Mouse (Mus musculus) gonadal fat pad, adult 2 months (tissue): ENCODE data around the gene Aif1. TPM values are rescaled to one million over a fixed set of nuclear protein-coding genes. Genes with fewer than 3 reads are reported as not detected.

Source experiments
- DNase-seq: peaks from one replicate; pipeline ENCODE4 v3.0.0-alpha.2; 2012; ENCODE audit warnings: low read depth
- polyA plus RNA-seq: library from polyadenylated mRNA; depleted of rRNA; stranded (reverse); fragments of >200 nt; gene quantifications from 2 replicates; pipeline ENCODE4 v1.2.3, GENCODE M21; 2012

The Aif1 gene
- polyA plus RNA-seq, 1 experiment = 2.5 TPM

DNA sequence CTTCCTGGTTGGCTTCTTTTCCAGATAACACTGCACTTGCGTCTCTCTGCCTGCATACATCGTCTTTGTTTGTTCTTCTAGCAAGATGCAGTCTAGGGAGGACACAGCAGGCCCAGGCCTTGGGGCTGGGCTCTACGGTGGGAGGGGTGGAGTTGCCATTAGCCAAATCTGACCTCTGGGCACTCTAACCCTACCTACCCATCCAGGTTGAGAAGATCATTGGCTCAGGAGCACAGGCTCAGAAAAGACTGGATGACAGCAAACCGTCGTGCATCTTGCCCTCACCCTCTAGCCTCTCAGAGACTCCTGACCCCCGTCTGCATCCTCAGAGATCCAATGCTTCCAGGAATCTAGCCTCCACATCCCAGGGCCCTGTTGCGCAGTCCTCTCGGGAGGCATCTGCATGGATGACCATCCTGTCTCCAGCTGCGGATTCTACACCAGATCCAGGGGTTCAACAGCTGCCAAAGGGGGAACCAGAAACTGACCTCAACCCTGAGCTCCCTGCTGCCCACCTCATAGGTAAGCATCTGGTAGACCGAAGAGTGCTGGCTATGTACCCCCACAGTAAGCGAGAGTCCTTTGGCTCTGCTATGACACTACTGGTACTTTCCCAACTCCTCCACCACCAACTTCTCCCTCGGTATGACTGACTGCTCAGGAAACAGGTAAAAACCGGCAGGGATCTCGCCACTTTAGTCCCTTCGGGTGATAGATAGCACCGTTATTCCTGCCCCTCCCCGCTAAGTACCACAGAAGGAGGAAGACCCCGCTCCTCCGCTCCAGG, 19.2 kb upstream of the Aif1 start:
- no peak for DNase-seq

DNA sequence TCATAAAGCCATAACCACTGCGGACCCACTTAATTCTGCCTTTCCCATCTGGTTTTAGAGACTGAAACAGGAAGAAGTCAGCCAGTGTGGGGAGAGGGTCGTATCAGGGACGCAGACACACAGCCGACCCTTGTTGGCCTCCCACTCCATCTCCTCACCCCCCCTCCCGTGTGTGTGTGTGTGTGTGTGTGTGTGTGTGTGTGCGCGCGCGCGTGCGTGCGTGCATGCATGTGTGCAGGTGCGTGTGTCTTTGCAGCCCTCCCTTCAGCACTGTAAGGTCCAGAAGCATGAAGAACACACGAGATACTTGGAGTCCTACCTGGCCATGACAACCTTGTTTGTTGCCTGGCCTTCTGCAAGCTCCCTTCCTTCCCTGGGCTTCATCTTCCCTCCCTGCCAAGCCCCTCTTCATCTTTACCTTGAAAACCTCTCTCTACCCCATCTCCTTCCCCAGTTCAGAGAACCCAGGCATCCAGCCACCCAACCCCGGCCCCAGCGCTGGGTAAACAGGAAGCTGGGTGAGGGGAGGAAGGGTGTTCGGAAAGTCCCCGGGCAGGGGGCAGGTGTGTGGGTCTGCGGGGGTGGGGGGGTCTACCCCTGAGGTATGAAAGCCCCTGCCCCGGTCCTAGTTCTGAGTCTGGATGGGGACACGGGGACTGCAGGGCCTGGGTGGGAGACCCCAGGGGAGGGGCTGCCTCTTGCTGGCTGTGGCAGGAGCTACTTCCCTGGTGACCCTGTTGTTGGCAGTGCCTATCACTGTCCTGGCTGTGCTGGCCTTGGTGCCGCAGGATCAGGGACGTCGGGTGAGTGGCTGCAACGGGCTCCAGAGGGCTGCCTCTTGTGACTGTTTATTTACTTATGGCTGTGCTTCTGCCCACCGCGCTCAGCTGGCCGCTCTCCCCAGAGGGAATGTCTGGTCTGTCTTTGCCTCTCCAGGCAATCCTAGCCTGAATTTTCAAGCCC, 18.3 kb upstream of the Aif1 start, which contains the start of gene Ltb:
TSS of gene Ltb (plus strand) at position 559 of the 963 bp plus-strand sequence.
- no peak for DNase-seq

- DNase-seq = no peak
Measured at GRCm38 (mm10) chr17:35192924-35193323, 17.1 kb upstream of the Aif1 start.

DNA sequence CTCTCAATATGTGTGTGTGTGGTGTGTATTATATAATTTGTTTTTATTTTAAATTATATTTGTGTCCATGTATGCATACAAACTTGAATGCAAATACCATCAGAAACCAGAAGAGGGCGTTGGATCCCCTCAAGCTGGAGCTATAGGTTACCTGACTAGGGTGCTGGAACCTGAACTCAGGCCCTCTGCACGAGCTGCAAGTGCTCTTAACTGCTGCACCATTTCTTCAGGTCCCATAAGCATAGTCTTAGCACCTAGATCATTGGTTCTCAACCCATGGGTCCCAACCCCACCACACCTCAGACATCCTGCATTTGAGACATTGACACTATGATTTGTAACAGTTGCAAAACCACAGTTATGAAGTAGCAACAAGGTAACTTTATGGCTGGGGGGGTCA, 15.9 kb upstream of the Aif1 start:
- no peak for DNase-seq

DNA sequence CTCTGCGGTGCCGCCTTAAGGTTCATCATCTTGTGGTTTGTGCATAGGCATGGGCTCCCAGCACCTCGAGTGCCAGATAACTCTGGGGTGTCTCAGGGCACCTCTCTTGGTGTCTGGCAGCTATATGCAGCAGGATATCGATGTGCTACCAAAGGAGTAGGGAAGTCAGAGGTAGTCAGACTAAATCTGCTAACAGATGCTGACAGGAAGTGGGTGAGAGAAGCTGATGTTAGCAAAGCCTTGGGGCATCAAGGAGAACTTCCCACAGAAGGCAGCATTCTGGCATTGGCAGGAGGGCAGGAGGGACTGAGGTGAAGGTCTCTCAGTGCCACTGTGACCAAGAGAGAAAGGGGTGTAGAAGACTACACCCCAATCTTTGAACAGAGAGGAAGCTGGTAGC, 14.2 kb upstream of the Aif1 start:
- DNase-seq = no peak

DNA sequence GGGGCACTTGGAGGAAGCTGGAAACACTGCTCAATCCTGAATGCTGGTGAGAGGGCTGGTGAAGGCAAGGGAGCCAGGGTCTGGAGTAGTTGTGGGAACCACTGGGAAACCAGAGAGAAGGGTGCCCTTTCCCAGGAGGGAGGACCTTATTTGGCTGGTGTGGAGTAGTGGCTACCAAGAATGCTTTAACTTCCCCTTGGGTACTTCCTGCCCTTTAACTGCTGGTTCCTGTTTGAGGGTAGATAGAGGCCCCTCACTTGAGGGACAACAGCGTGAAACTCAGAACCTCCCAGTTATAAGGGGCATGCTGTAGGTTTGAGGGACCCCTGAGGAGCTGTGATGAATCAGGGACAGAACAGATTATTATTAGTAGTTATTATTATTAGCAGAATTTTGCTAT, 13.3 kb upstream of the Aif1 start:
- DNase-seq = no peak

DNA sequence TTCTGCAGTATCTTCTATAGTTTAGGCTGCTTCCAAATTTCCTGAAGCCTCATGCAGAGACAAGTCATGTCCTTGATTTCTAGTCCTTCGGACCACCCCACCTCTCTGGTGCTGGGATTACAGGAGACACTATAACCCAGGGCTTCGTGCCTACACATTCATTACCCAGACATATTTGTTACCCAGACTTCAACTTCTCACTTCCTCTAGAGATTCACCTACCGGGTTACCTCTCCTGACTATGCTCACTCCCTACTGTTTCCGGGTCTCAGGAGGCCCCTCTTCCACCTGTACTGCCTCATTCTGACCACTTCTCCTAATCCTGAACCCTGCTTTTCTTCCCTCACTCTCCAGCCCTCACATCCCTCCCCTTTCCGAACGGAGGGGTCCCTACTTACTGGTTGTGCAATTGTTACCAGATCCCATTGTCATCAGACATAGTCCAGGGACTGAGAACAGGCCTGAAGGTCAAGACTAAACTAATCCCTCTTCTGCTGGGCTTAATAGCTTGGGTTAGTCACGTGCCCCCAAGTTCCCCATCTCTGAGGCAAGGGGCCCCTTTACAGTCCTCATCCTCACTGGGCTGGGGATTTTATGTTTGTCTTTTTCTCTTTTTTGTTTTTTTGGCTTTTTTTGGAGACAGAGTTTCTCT, 12.2 kb upstream of the Aif1 start, which contains the start of gene Lst1:
TSS of gene Lst1 (minus strand) at position 481 of the 652 bp plus-strand sequence.
- no peak for DNase-seq

- no peak for DNase-seq
Measured at GRCm38 (mm10) chr17:35187345-35187744, 11.5 kb upstream of the Aif1 start.

DNA sequence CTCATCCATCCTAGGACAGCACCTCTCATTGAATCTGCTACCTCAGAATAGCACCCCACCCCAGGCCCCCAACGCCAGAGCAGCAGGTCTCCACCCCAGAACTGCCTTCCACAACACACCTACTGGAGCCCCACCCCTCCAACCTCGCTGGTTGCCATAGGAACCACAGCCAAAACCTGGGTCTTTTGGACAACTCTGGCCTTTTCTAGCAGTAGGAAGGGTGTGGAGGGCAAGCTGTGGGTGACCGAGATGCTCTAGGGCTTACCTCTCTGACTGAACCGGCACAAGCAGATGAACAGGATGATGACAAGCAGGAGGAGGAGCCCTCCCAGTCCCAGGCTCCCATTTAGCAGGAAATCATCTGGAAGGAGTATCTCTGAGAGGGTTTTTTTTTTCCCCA, 10.8 kb upstream of the Aif1 start:
- no peak for DNase-seq

- DNase-seq = no peak
Measured at GRCm38 (mm10) chr17:35185639-35186611, 10.1 kb upstream of the Aif1 start.

DNA sequence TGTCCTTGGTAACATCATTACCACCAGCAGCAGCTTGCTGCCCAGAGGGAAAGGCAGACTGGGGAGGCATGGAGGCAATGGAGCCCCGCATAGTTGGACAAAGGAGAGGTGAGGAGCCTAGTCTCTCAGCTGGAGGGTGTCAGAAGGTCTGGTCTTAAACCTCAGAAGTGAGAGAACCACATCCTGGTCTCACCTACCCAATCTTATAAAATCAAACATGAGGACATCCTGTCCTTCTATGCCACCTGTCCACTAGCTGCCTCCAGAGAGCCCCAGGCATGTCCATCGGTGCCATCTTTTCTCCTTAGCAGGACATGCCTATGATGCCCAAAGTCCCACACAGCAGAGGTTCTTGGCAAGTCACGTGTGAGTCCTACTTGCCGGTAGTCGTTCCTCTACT, 4.2 kb upstream of the Aif1 start:
- DNase-seq = no peak

- DNase-seq = no peak
Measured at GRCm38 (mm10) chr17:35178528-35178927, 2.7 kb upstream of the Aif1 start.

- DNase-seq = no peak
Measured at GRCm38 (mm10) chr17:35175382-35175781, 486 bp downstream of the Aif1 start.

DNA sequence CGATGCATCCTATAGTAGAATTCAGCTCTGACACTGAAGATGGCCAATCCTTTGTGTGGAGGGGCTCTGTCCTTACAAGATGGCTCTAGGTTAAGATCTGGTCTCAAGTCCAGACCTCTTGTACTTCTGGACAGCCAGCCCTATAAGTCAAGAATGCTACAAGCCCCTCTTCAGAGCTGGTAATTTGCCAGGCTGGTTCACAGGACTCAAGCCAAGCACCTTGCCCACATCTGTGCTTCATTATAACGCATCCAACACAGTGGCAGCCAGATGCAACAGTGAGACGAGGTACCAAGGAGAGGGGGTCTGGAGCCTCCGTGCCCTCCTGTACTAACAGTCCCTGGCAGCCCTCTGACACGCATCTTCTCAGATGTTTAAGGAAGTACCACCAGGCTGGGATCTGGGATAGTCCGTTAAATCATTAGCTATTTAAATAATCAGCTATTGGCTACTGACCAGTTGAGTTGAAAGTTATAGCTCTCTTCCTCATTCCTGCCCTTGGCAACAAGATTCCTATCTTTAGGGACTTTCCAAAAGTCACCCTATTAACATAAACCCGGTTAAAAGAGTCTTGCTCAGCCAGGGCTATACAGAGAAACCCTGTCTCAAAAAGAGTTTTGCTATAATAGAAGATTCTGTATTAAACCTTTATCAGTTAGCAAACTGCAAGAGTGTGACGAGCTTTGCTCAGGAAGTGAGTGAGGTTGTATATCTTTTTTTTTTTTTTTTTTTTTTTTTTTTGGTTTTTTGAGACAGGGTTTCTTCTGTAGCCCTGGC, 1.5 kb downstream of the Aif1 start:
- DNase-seq = no peak

DNA sequence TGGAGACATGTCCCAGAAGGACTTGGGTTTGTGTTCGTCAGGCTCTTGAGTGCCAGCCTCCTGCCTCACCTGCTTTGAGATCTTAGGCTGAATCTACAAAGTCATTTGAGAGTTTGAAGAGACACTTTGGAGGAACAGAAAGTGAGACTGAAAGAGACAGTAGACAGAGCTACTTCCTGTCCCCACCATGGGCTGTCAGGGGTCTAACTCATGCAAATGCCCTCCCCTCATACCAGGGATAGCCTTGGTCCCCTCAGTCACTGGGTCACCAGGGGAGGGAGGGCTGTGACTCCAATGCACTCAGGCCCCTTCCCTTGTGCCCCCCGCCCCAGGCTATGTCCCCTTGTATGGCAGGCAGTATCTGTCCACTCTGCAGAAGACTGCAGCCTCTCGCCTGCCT, 2.5 kb downstream of the Aif1 start:
- no peak for DNase-seq

DNA sequence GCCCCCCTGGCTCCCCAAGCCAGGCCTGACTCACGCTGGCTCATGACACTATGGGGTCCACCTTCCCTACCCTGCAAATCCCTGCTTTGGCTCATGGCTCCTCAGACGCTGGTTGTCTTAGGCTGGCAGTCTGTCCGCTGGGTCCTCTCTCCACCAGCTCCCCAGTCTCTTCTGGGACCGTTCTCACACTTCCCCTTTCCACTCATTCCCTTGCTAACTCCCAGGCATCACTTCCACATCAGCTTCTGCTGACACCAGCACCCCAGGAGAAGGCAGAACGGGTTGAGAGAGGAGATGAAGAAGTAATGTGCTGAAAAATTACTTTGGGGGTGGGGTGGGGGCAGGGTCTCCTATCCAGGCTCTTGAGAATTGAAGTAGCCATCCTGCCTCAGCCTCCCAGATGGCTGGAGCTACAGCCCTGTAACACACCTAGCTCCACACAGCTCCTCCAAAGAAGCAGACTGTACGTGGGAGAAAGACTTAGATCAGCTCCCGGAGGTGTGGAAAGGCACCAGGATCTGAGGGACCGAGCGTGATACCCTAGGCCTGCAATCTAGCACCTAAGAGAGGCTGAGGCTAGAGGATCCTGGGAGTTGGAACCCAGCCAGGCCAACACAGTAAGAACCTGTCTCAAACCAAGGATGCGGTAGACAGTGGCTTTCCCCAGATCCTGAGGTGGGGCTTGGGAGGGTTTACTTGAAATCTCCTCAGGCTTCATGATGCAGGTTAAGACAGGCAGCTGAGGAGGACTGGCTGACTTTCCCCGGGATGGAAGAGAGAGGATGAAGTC, 3.2 kb downstream of the Aif1 start:
- DNase-seq = no peak

DNA sequence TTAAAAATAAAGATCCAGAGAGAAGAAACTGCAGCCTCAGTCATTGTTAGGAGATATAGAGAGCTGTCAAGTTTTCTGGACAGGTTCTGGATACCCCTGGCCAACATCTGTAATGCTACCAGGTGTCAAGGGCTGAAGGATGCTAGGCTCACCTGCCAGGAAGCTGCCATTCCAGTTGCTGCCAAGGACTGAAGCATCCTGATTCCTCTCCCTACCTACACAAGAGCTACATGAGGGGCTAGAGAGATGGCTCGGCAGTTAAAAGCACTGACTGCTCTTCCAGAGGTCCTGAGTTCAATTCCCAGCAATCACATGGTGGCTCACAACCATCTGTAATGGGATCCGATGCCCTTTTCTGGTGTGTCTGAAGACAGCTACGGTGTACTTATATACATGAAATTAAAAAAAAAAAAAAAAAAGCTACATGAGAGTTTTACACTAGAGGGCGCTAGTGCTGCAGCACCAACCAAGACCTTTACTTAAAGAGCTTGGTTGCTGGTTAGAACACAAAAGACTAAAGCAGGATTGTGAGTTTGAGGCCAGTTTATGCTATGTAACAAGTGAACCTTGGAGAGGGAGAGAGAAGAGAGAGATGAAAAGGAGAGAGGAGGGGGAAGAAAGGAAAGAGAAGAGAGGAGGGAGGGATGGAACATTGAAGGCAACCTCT, 7.2 kb downstream of the Aif1 start:
- DNase-seq = no peak

DNA sequence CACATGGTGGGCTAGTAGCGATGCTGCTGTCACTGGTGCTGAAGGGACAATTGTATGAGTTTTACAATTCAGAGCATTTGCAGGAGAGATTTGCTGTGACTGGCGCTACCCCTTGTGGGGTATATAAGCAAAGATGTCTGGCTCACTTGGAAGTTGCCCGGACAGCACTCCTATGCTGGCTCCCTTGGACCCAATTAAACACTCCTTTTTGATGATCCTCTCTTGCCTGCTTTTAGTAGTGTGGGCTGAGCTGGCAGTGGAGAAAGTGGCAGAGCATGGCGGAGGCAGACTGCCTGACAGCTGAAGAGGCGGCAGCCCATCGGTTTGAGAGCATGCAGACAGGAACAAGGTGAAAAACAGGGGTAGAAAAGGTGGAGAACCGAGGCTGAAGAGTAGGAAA, 8.1 kb downstream of the Aif1 start:
- no peak for DNase-seq
